Mouse (Mus musculus): ENCODE results near the gene Tti1. TPM values are rescaled to one million over a fixed set of nuclear protein-coding genes. Genes with fewer than 3 reads are reported as not detected.
A peak's percentile ranks its signal among the peaks of the same experiment; 100 is the strongest.

Gene Tti1
- polyA plus RNA-seq, 1 experiment from 2014 or later, result 7.0 TPM

- Histone ChIP-seq H3K9ac (ENCODE audit: low read length) (no peak overlapping the region), H3K27me3 (ENCODE audit: control insufficient read depth, insufficient read depth, low read length) (no peaks in the 10 kb centered on the region), H3K9me3 (ENCODE audit: control insufficient read depth, low read length) (no peaks in the 10 kb centered on the region), H3K4me2 (replicated peaks; ENCODE audit: low read depth) (no peak overlapping the region), H3K27ac (replicated peaks) (no peak overlapping the region), H3K4me1 (replicated peaks; ENCODE audit: control insufficient read depth, insufficient read depth) (no peaks in the 10 kb centered on the region), H3K4me3 (ENCODE audit: low read depth, low read length) (no peak overlapping the region), H3K36me3 (ENCODE audit: control insufficient read depth, insufficient read depth, low read length) (no peaks in the 10 kb centered on the region)
- DNase-seq (ENCODE audit: low spot score) (no peak), ATAC-seq (ENCODE audit: low FRiP score, low TSS enrichment) (no peak)
- 87% methylated on average over 4 of the region's 4 CpGs for WGBS
- TF ChIP-seq CTCF (IDR thresholded peaks at IDR 0.05; ENCODE audit: low read depth) (no peak), EP300 (optimal IDR thresholded peaks at IDR 0.05) (no peak)
Observed at GRCm38 (mm10) chr2:158017330-158017729, 10.9 kb downstream of the Tti1 start.

GRCm38 (mm10) chr2:158012608-158013007 is 15.6 kb downstream of the Tti1 start:
- DNase-seq (ENCODE audit: low spot score) (no peak), ATAC-seq (ENCODE audit: low FRiP score, low TSS enrichment) (no peak)
- Histone ChIP-seq H3K36me3 (ENCODE audit: control insufficient read depth, insufficient read depth, low read length) (peaks cover 4% of the 10 kb centered on the region; the same call in 1 of the 2 replicates), H3K4me3 (ENCODE audit: low read depth, low read length) (no peak overlapping the region), H3K27ac (replicated peaks) (no peak overlapping the region), H3K9ac (ENCODE audit: low read length) (no peak overlapping the region), H3K27me3 (ENCODE audit: control insufficient read depth, insufficient read depth, low read length) (no peaks in the 10 kb centered on the region), H3K4me2 (replicated peaks; ENCODE audit: low read depth) (no peak overlapping the region), H3K9me3 (ENCODE audit: control insufficient read depth, low read length) (no peaks in the 10 kb centered on the region), H3K4me1 (replicated peaks; ENCODE audit: control insufficient read depth, insufficient read depth) (no peaks in the 10 kb centered on the region)
- TF ChIP-seq EP300 (optimal IDR thresholded peaks at IDR 0.05) (no peak), CTCF (IDR thresholded peaks at IDR 0.05; ENCODE audit: low read depth) (no peak)
- WGBS, result 67% methylated on average over 3 of the region's 3 CpGs

GRCm38 (mm10) chr2:158009373-158009772 is 18.9 kb downstream of the Tti1 start:
- Histone ChIP-seq H3K36me3 (ENCODE audit: control insufficient read depth, insufficient read depth, low read length) (peaks cover 4% of the 10 kb centered on the region; the same call in 1 of the 2 replicates), H3K27me3 (ENCODE audit: control insufficient read depth, insufficient read depth, low read length) (no peaks in the 10 kb centered on the region), H3K27ac (replicated peaks) (no peak overlapping the region), H3K4me2 (replicated peaks; ENCODE audit: low read depth) (no peak overlapping the region), H3K4me3 (ENCODE audit: low read depth, low read length) (no peak overlapping the region), H3K4me1 (replicated peaks; ENCODE audit: control insufficient read depth, insufficient read depth) (no peaks in the 10 kb centered on the region), H3K9ac (ENCODE audit: low read length) (no peak overlapping the region), H3K9me3 (ENCODE audit: control insufficient read depth, low read length) (no peaks in the 10 kb centered on the region)
- ATAC-seq (ENCODE audit: low FRiP score, low TSS enrichment) (no peak), DNase-seq (ENCODE audit: low spot score) (no peak)
- no peak for TF ChIP-seq CTCF (IDR thresholded peaks at IDR 0.05; ENCODE audit: low read depth)
- TF ChIP-seq EP300 (optimal IDR thresholded peaks at IDR 0.05), result no peak
- WGBS, result 69% methylated on average over 7 of the region's 7 CpGs

GRCm38 (mm10) chr2:158005641-158006040 is 22.6 kb downstream of the Tti1 start:
- ATAC-seq (ENCODE audit: low FRiP score, low TSS enrichment), result no peak
- H3K4me3 ChIP-seq (ENCODE audit: low read depth, low read length), result no peak overlapping the region
- TF ChIP-seq EP300 (optimal IDR thresholded peaks at IDR 0.05), result no peak
- 0 out of 2 replicates have a peak, but pooled peaks have one; percentile 15 for TF ChIP-seq CTCF (IDR thresholded peaks at IDR 0.05; ENCODE audit: low read depth)
- no peak overlapping the region for H3K9ac ChIP-seq (ENCODE audit: low read length)
- H3K36me3 ChIP-seq (ENCODE audit: control insufficient read depth, insufficient read depth, low read length), result peaks cover 4% of the 10 kb centered on the region; the same call in 1 of the 2 replicates
- H3K9me3 ChIP-seq (ENCODE audit: control insufficient read depth, low read length), result no peaks in the 10 kb centered on the region
- no peaks in the 10 kb centered on the region for H3K27me3 ChIP-seq (ENCODE audit: control insufficient read depth, insufficient read depth, low read length)
- no peak for DNase-seq (ENCODE audit: low spot score)
- H3K4me1 ChIP-seq (replicated peaks; ENCODE audit: control insufficient read depth, insufficient read depth), result no peaks in the 10 kb centered on the region
- no peak overlapping the region for H3K4me2 ChIP-seq (replicated peaks; ENCODE audit: low read depth)
- 97% methylated on average over 4 of the region's 4 CpGs for WGBS
- H3K27ac ChIP-seq (replicated peaks), result no peak overlapping the region

GRCm38 (mm10) chr2:158004620-158005019 is 23.6 kb downstream of the Tti1 start:
- 63% methylated on average over 6 of the region's 6 CpGs for WGBS
- no peak overlapping the region for H3K4me3 ChIP-seq (ENCODE audit: low read depth, low read length)
- ATAC-seq (ENCODE audit: low FRiP score, low TSS enrichment), result no peak
- no peaks in the 10 kb centered on the region for H3K9me3 ChIP-seq (ENCODE audit: control insufficient read depth, low read length)
- no peak for DNase-seq (ENCODE audit: low spot score)
- H3K4me2 ChIP-seq (replicated peaks; ENCODE audit: low read depth), result no peak overlapping the region
- H3K36me3 ChIP-seq (ENCODE audit: control insufficient read depth, insufficient read depth, low read length), result peaks cover 4% of the 10 kb centered on the region; the same call in 1 of the 2 replicates
- no peak overlapping the region for H3K27ac ChIP-seq (replicated peaks)
- H3K4me1 ChIP-seq (replicated peaks; ENCODE audit: control insufficient read depth, insufficient read depth), result no peaks in the 10 kb centered on the region
- no peaks in the 10 kb centered on the region for H3K27me3 ChIP-seq (ENCODE audit: control insufficient read depth, insufficient read depth, low read length)
- no peak for TF ChIP-seq EP300 (optimal IDR thresholded peaks at IDR 0.05)
- TF ChIP-seq CTCF (IDR thresholded peaks at IDR 0.05; ENCODE audit: low read depth), result no peak
- no peak overlapping the region for H3K9ac ChIP-seq (ENCODE audit: low read length)

GRCm38 (mm10) chr2:157998817-157999216 is 29.4 kb downstream of the Tti1 start:
- ATAC-seq (ENCODE audit: low FRiP score, low TSS enrichment) (no peak), DNase-seq (ENCODE audit: low spot score) (no peak)
- Histone ChIP-seq H3K9ac (ENCODE audit: low read length) (no peak overlapping the region), H3K27ac (replicated peaks) (no peak overlapping the region), H3K9me3 (ENCODE audit: control insufficient read depth, low read length) (no peaks in the 10 kb centered on the region), H3K4me1 (replicated peaks; ENCODE audit: control insufficient read depth, insufficient read depth) (no peaks in the 10 kb centered on the region), H3K4me2 (replicated peaks; ENCODE audit: low read depth) (no peak overlapping the region), H3K27me3 (ENCODE audit: control insufficient read depth, insufficient read depth, low read length) (no peaks in the 10 kb centered on the region), H3K4me3 (ENCODE audit: low read depth, low read length) (no peak overlapping the region), H3K36me3 (ENCODE audit: control insufficient read depth, insufficient read depth, low read length) (peaks cover 2% of the 10 kb centered on the region; the same call in 1 of the 2 replicates)
- 75% methylated on average over 3 of the region's 3 CpGs for WGBS
- TF ChIP-seq CTCF (IDR thresholded peaks at IDR 0.05; ENCODE audit: low read depth) (no peak), EP300 (optimal IDR thresholded peaks at IDR 0.05) (no peak)
